Mouse (Mus musculus): ENCODE results near the gene Cdk5rap3. TPM values are rescaled to one million over a fixed set of nuclear protein-coding genes. Genes with fewer than 3 reads are reported as not detected.

Cdk5rap3 gene
- total and polyA plus RNA-seq, 3 experiments: 45.2 to 55.4 TPM; not detected in 1

DNA sequence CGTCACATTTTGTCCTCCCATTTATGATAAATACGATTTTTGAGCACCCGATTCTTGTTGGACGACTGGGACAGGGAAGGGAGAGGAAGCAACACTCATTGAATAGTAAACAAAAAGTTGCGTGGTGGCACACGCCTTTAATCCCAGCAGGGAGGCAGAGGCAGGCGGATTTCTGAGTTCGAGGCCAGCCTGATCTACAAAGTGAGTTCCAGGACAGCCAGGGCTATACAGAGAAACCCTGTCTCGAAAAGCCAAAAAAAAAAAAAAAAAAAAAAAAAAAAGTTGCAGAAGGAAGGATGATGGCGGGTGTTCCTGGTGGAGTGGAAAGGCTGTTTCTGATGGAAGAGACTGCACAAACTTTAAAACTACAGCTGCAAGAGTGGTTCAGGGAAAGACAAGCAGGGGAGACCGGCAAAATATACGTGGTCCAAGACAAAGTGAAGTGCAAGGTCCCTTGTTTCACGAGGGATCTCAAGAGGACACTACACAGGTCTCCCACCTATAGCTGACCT is 645 bp upstream of the Cdk5rap3 start:
- DNase-seq (ENCODE audit: low read depth, low spot score): no peak
- Histone ChIP-seq H3K4me3 (ENCODE audit: control insufficient read depth in 1 of 2, insufficient read depth in 1 of 2, low read depth in 2 of 2, low read length in 2 of 2) (peak overlapping the region; percentile 54 to 64), H3K27ac (ENCODE audit: control insufficient read depth, low read depth, low read length) (peak overlapping the region; percentile 81), H3K9me3 (replicated peaks; ENCODE audit: insufficient read depth, low read length) (no peaks in the 10 kb centered on the region), H3K79me2 (ENCODE audit: control insufficient read depth, insufficient read depth, low read length, poor library complexity) (peaks cover 4% of the 10 kb centered on the region), H3K36me3 (ENCODE audit: control insufficient read depth in 1 of 2, insufficient read depth in 2 of 2, low read length in 2 of 2) (peaks cover 0 to 6% of the 10 kb centered on the region in 2 experiments; a peak in 2 of 4 replicates), H3K4me1 (ENCODE audit: control insufficient read depth in 1 of 2, insufficient read depth in 2 of 2, low read length in 2 of 2) (peaks cover 2 to 23% of the 10 kb centered on the region in 2 experiments; a peak in 3 of 4 replicates), H3K9ac (ENCODE audit: control insufficient read depth, low read depth, low read length, poor library complexity, severe bottlenecking) (peak overlapping the region; percentile 75), H3K27me3 (ENCODE audit: control insufficient read depth in 1 of 2, insufficient read depth in 2 of 2, low read length in 2 of 2) (no peaks in the 10 kb centered on the region)
- peak; percentile 89 for TF ChIP-seq ZNF384 (IDR thresholded peaks at IDR 0.05; ENCODE audit: low read depth, low read length)
- TF ChIP-seq MYB (IDR thresholded peaks at IDR 0.05; ENCODE audit: low read depth, low read length): no peak
- TF ChIP-seq ZKSCAN1 (IDR thresholded peaks at IDR 0.05; ENCODE audit: low read depth, low read length): 0 out of 2 replicates have a peak, but pooled peaks have one; percentile 30
- TF ChIP-seq TCF12 (IDR thresholded peaks at IDR 0.05; ENCODE audit: low read depth, low read length): 0 out of 2 replicates have a peak, but pooled peaks have one; percentile 4
- no peak for TF ChIP-seq KAT2A (conservative IDR thresholded peaks at IDR 0.05; ENCODE audit: low read depth, low read length)
- TF ChIP-seq POLR2AphosphoS5 (IDR thresholded peaks at IDR 0.05; ENCODE audit: borderline replicate concordance, low read depth, low read length): no peak
- no peak for TF ChIP-seq MEF2A (IDR thresholded peaks at IDR 0.05; ENCODE audit: extremely low read depth, insufficient replicate concordance, low read depth, low read length, poor library complexity, severe bottlenecking)
- peak; percentile 20; the same call in 1 of the 2 replicates for TF ChIP-seq MAZ (IDR thresholded peaks at IDR 0.05; ENCODE audit: low read depth, low read length)
- TF ChIP-seq ETS1 (IDR thresholded peaks at IDR 0.05; ENCODE audit: low read depth, low read length): 0 out of 2 replicates have a peak, but pooled peaks have one; percentile 3
- peak; percentile 9; the same call in 1 of the 2 replicates for TF ChIP-seq MAX (IDR thresholded peaks at IDR 0.05; ENCODE audit: low read length)

DNA sequence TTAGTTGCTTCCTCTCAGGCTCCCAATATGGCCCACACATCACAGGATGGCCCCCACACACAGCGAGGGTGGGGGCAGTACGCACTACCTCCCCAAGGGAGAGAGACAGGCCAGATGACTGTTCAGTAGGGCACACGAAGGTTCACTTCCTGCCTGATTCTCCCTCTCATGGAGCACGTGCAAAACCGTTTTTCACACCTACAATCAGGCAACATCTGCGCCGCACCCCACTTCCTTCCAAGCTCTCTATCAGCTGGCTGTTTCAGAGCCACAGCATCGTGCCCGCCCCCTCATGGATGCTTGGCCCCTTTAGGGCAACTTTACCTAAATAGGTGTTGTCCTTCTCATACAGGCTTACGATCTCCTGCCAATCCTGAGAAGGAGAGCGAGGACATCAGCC is 3.6 kb downstream of the Cdk5rap3 start:
- H3K4me1 ChIP-seq (ENCODE audit: control insufficient read depth in 1 of 2, insufficient read depth in 2 of 2, low read length in 2 of 2): peaks cover 2 to 11% of the 10 kb centered on the region in 2 experiments; a peak in 3 of 4 replicates
- H3K27ac ChIP-seq (ENCODE audit: control insufficient read depth, low read depth, low read length): no peak overlapping the region
- peak; percentile 29 for DNase-seq (ENCODE audit: low read depth, low spot score)
- H3K79me2 ChIP-seq (ENCODE audit: control insufficient read depth, insufficient read depth, low read length, poor library complexity): peaks cover 4% of the 10 kb centered on the region
- TF ChIP-seq NELFE (IDR thresholded peaks at IDR 0.05; ENCODE audit: low read depth, low read length) (no peak), MAX (IDR thresholded peaks at IDR 0.05; ENCODE audit: low read length) (peak; percentile 74; the same call in 1 of the 2 replicates), SMC3 (IDR thresholded peaks at IDR 0.05; ENCODE audit: low read depth, low read length) (no peak)
- H3K4me3 ChIP-seq (ENCODE audit: control insufficient read depth in 1 of 2, insufficient read depth in 1 of 2, low read depth in 2 of 2, low read length in 2 of 2): no peak overlapping the region
- no peak overlapping the region for H3K9ac ChIP-seq (ENCODE audit: control insufficient read depth, low read depth, low read length, poor library complexity, severe bottlenecking)
- H3K27me3 ChIP-seq (ENCODE audit: control insufficient read depth in 1 of 2, insufficient read depth in 2 of 2, low read length in 2 of 2): no peaks in the 10 kb centered on the region
- H3K9me3 ChIP-seq (replicated peaks; ENCODE audit: insufficient read depth, low read length): no peaks in the 10 kb centered on the region
- peaks cover 0 to 6% of the 10 kb centered on the region in 2 experiments; a peak in 2 of 4 replicates for H3K36me3 ChIP-seq (ENCODE audit: control insufficient read depth in 1 of 2, insufficient read depth in 2 of 2, low read length in 2 of 2)

DNA sequence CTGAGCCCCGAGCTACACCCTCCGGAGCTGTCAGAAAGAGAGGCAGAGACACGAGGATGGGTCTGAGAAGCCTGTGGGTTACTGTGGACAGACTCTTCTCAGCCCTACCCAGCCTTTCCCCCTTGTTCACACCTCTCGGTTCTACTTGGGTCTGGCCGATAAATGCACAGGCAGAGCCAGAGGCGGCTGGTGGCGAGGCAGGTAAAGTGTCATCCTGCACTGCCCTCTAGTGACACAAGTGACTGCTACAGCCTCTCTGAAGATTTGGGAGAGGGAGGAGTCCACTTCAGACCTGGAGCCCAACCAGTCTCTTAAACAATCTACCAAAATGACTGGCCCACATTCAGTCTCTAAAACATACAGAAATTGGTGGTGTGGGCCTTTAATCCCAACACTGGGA is 6.3 kb downstream of the Cdk5rap3 start:
- no peaks in the 10 kb centered on the region for H3K27me3 ChIP-seq (ENCODE audit: control insufficient read depth in 1 of 2, insufficient read depth in 2 of 2, low read length in 2 of 2)
- DNase-seq (ENCODE audit: low read depth, low spot score): peak; percentile 84
- H3K4me3 ChIP-seq (ENCODE audit: control insufficient read depth in 1 of 2, insufficient read depth in 1 of 2, low read depth in 2 of 2, low read length in 2 of 2): no peak overlapping the region
- no peak overlapping the region for H3K27ac ChIP-seq (ENCODE audit: control insufficient read depth, low read depth, low read length)
- no peaks in the 10 kb centered on the region; a peak in 1 of 4 replicates for H3K36me3 ChIP-seq (ENCODE audit: control insufficient read depth in 1 of 2, insufficient read depth in 2 of 2, low read length in 2 of 2)
- H3K9me3 ChIP-seq (replicated peaks; ENCODE audit: insufficient read depth, low read length): no peaks in the 10 kb centered on the region
- peaks cover 0 to 4% of the 10 kb centered on the region in 2 experiments; a peak in 2 of 4 replicates for H3K4me1 ChIP-seq (ENCODE audit: control insufficient read depth in 1 of 2, insufficient read depth in 2 of 2, low read length in 2 of 2)
- no peak overlapping the region for H3K9ac ChIP-seq (ENCODE audit: control insufficient read depth, low read depth, low read length, poor library complexity, severe bottlenecking)
- no peaks in the 10 kb centered on the region for H3K79me2 ChIP-seq (ENCODE audit: control insufficient read depth, insufficient read depth, low read length, poor library complexity)
- TF ChIP-seq TAL1 (IDR thresholded peaks at IDR 0.05; ENCODE audit: low read length) (no peak), MAZ (IDR thresholded peaks at IDR 0.05; ENCODE audit: low read depth, low read length) (no peak), ZC3H11A (IDR thresholded peaks at IDR 0.05; ENCODE audit: low read depth, low read length) (peak; percentile 61), GATA1 (IDR thresholded peaks at IDR 0.05; ENCODE audit: low read depth, low read length) (no peak), MAX (IDR thresholded peaks at IDR 0.05; ENCODE audit: low read length) (no peak), MYB (IDR thresholded peaks at IDR 0.05; ENCODE audit: low read depth, low read length) (no peak), SMC3 (IDR thresholded peaks at IDR 0.05; ENCODE audit: low read depth, low read length) (peak; percentile 80), CTCF (IDR thresholded peaks at IDR 0.05 in 2 of 3, conservative IDR thresholded peaks at IDR 0.05 in 1 of 3; ENCODE audit: control insufficient read depth in 1 of 3, insufficient read depth in 1 of 3, low read depth in 2 of 3, low read length in 3 of 3, poor library complexity in 1 of 3, severe bottlenecking in 1 of 3) (peak; percentile 62 to 93 (median 83); a peak in 5 of 6 replicates), RCOR1 (IDR thresholded peaks at IDR 0.05; ENCODE audit: low read depth, low read length) (no peak), SIN3A (IDR thresholded peaks at IDR 0.05; ENCODE audit: low read length) (0 out of 2 replicates have a peak, but pooled peaks have one; percentile 16), ELF1 (IDR thresholded peaks at IDR 0.05; ENCODE audit: low read depth, low read length) (no peak), CHD1 (IDR thresholded peaks at IDR 0.05; ENCODE audit: low read depth, low read length) (no peak), MYC (IDR thresholded peaks at IDR 0.05; ENCODE audit: low read depth, low read length) (no peak), ZNF384 (IDR thresholded peaks at IDR 0.05; ENCODE audit: low read depth, low read length) (no peak), NRF1 (IDR thresholded peaks at IDR 0.05; ENCODE audit: insufficient read depth, low read depth, low read length, poor library complexity, severe bottlenecking) (no peak), ZKSCAN1 (IDR thresholded peaks at IDR 0.05; ENCODE audit: low read depth, low read length) (no peak), UBTF (IDR thresholded peaks at IDR 0.05; ENCODE audit: borderline replicate concordance, insufficient read depth, low read depth, low read length) (no peak)
